Mouse (Mus musculus) gonadal fat pad, adult 2 months (tissue): ENCODE measurements around the gene Tpcn1. TPM values are rescaled to one million over a fixed set of nuclear protein-coding genes. Genes with fewer than 3 reads are reported as not detected.

Experiments used
- polyA plus RNA-seq: library from polyadenylated mRNA; depleted of rRNA; stranded (reverse); fragments of >200 nt; gene quantifications from 2 replicates; pipeline ENCODE4 v1.2.3, GENCODE M21; 2012; rRNA removed

Tpcn1 gene
- polyA plus RNA-seq, 1 experiment, result 68.0 TPM

Other genes with a start within 250 kb of the Tpcn1 start
- not detected in 2 replicates for gene Lhx5, start 157.0 kb downstream of the Tpcn1 start, polyA plus RNA-seq
- gene Sdsl, start 115.9 kb downstream of the Tpcn1 start, polyA plus RNA-seq, result 6.5 and 13.1 TPM in 2 replicates
- gene Sds, start 112.1 kb downstream of the Tpcn1 start, polyA plus RNA-seq, result 0.58 TPM in 1 of 2 replicates, not detected in the other
- 49.8 and 54.5 TPM in 2 replicates for gene Plbd2, start 85.0 kb downstream of the Tpcn1 start, polyA plus RNA-seq
- gene Slc8b1, start 77.5 kb downstream of the Tpcn1 start, polyA plus RNA-seq, result 24.0 and 30.7 TPM in 2 replicates
- 2.3 and 3.1 TPM in 2 replicates for gene Iqcd, start 343 bp upstream of the Tpcn1 start, polyA plus RNA-seq
- gene Rita1, start 23.9 kb upstream of the Tpcn1 start, polyA plus RNA-seq, result 15.6 and 17.8 TPM in 2 replicates
- 34.2 and 37.0 TPM in 2 replicates for gene Ddx54, start 24.1 kb upstream of the Tpcn1 start, polyA plus RNA-seq
- gene Cfap73, start 45.6 kb upstream of the Tpcn1 start, polyA plus RNA-seq, result 0.24 and 0.65 TPM in 2 replicates
- 0.57 and 0.95 TPM in 2 replicates for gene Rasal1, start 60.1 kb upstream of the Tpcn1 start, polyA plus RNA-seq
- 6.1 and 7.0 TPM in 2 replicates for gene Dtx1, start 123.3 kb upstream of the Tpcn1 start, polyA plus RNA-seq
- 3.4 and 5.4 TPM in 2 replicates for gene Oas2, start 161.2 kb upstream of the Tpcn1 start, polyA plus RNA-seq
- gene Oas3, start 189.0 kb upstream of the Tpcn1 start, polyA plus RNA-seq, result 0.58 and 0.72 TPM in 2 replicates
- not detected in 2 replicates for gene Oas1e, start 206.9 kb upstream of the Tpcn1 start, polyA plus RNA-seq
- gene Oas1c, start 223.8 kb upstream of the Tpcn1 start, polyA plus RNA-seq, result 2.7 and 4.1 TPM in 2 replicates